Mouse (Mus musculus) forebrain, embryonic 14.5 days (tissue): ENCODE measurements around the gene Erf. TPM values are rescaled to one million over a fixed set of nuclear protein-coding genes. Genes with fewer than 3 reads are reported as not detected.

Experiments
- ATAC-seq: fragments of 200-750 bp; cut with Nextera tagmentation; 2 replicates; pipeline ENCODE4 v1.8.0; 2017; ENCODE audit warnings: mild to moderate bottlenecking, moderate library complexity
- DNase-seq: peaks from one replicate; pipeline ENCODE4 v3.0.0-alpha.2; 2015; ENCODE audit warnings: low spot score
- H3K27ac ChIP-seq: fragments of 300-500 bp; sonication (generic); 2 replicates; pipeline ENCODE4 v1.5.1; 2014; ENCODE audit warnings: low read depth, mild to moderate bottlenecking, control low read depth, low read length, moderate library complexity
- H3K27me3 ChIP-seq: fragments of 300-500 bp; sonication (generic); replicated peaks from 2 replicates; pipeline ENCODE4 v1.6.1; 2014; ENCODE audit warnings: low read length, control low read depth, mixed read lengths; ENCODE audit not compliant: control insufficient read depth, insufficient read depth
- H3K36me3 ChIP-seq: fragments of 300-500 bp; sonication (generic); 2 replicates; pipeline ENCODE4 v1.6.1; 2014; ENCODE audit warnings: low read length, control low read depth; ENCODE audit not compliant: control insufficient read depth, insufficient read depth
- H3K4me1 ChIP-seq: fragments of 300-500 bp; sonication (generic); 2 replicates; pipeline ENCODE4 v1.6.1; 2014; ENCODE audit warnings: antibody characterized with exemption, low read length, control low read depth; ENCODE audit not compliant: control insufficient read depth, insufficient read depth
- H3K4me2 ChIP-seq: fragments of 300-500 bp; sonication (generic); 2 replicates; pipeline ENCODE4 v1.6.1; 2014; ENCODE audit warnings: mild to moderate bottlenecking, control low read depth, low read length
- H3K4me3 ChIP-seq: fragments of 300-500 bp; sonication (generic); 2 replicates; pipeline ENCODE4 v1.5.1; 2014; ENCODE audit warnings: low read depth, low read length, control low read depth
- H3K9ac ChIP-seq: fragments of 300-500 bp; sonication (generic); 2 replicates; pipeline ENCODE4 v1.6.1; 2014; ENCODE audit warnings: mild to moderate bottlenecking, low read length, control low read depth, moderate library complexity
- H3K9me3 ChIP-seq: fragments of 300-500 bp; sonication (generic); replicated peaks from 2 replicates; pipeline ENCODE4 v1.6.1; 2016; ENCODE audit warnings: low read length, control low read depth, mixed read lengths; ENCODE audit not compliant: control insufficient read depth
- WGBS: fragments of 180-500 bp; shearing (Covaris S2); extraction: QIAGEN DNeasy Blood & Tissue Kit; methylation state at CpG from one replicate; pipeline ENCODE4 v1.1.7; 2014; 5-methylcytosine and 5-hydroxymethylcytosine counted together
- polyA plus RNA-seq: library from polyadenylated mRNA; unstranded; fragments of >200 nt; fragmentation: Nextera tagmentation; extraction: Ambion mirVana; gene quantifications from 2 replicates; pipeline ENCODE4 v1.2.1, GENCODE M21; 2014

Gene Erf
- polyA plus RNA-seq, 1 experiment from 2014 or later = 8.2 TPM

DNA sequence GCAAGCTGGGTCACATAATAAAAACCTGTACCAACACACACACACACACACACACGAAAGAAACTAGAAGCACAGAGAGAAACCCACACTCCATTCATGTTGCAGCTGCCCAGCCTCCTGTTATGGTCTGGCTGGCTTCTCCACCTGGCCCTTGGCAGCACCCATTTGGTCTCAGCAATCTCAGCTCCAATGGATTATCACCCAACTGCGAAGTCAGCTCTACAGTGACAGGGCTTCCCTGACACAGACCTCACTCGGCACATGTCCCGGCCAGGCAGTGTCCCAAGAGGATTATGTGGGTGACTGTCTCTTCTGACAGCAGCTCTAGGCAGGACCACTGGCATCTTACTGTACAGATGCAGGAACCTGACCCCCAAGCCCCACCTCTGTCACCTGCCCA is 40.1 kb downstream of the Erf start:
- peaks cover 44% of the 10 kb centered on the region for H3K36me3 ChIP-seq
- H3K4me1 ChIP-seq = no peaks in the 10 kb centered on the region
- H3K27ac ChIP-seq = no peak overlapping the region
- DNase-seq (no peak), ATAC-seq (no peak)
- 92% methylated on average over 4 of the region's 4 CpGs for WGBS
- H3K4me3 ChIP-seq = no peak overlapping the region
- no peak overlapping the region for H3K9ac ChIP-seq
- H3K27me3 ChIP-seq = no peaks in the 10 kb centered on the region
- no peak overlapping the region for H3K4me2 ChIP-seq
- no peaks in the 10 kb centered on the region for H3K9me3 ChIP-seq

DNA sequence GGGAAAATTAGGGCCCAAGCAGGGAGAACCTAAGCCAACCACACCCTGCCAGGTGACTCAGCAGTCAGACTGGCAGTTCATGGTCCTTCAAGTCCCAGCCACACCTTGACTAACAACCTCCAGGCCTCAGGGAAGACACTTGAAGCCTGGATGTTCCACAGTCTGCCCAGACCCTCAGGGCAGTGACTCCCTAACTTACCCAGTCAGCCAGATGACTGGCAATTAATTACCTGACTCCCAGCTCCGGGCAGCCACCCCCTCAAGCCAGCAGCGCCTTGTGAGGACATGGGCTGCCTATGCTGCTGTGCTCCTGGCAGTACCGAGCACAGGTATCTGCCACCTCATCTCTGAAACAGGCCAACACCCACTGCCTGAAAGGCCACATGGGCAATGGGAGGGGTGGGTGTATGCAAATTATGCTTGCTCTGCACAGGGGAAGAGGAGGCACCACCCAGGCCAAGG is 41.4 kb downstream of the Erf start:
- ATAC-seq = no peak
- Histone ChIP-seq H3K4me2 (no peak overlapping the region), H3K4me3 (no peak overlapping the region), H3K4me1 (no peaks in the 10 kb centered on the region), H3K36me3 (peaks cover 39% of the 10 kb centered on the region), H3K27me3 (no peaks in the 10 kb centered on the region), H3K9ac (no peak overlapping the region), H3K27ac (no peak overlapping the region), H3K9me3 (no peaks in the 10 kb centered on the region)
- DNase-seq = no peak
- 84% methylated on average over 3 of the region's 3 CpGs for WGBS

DNA sequence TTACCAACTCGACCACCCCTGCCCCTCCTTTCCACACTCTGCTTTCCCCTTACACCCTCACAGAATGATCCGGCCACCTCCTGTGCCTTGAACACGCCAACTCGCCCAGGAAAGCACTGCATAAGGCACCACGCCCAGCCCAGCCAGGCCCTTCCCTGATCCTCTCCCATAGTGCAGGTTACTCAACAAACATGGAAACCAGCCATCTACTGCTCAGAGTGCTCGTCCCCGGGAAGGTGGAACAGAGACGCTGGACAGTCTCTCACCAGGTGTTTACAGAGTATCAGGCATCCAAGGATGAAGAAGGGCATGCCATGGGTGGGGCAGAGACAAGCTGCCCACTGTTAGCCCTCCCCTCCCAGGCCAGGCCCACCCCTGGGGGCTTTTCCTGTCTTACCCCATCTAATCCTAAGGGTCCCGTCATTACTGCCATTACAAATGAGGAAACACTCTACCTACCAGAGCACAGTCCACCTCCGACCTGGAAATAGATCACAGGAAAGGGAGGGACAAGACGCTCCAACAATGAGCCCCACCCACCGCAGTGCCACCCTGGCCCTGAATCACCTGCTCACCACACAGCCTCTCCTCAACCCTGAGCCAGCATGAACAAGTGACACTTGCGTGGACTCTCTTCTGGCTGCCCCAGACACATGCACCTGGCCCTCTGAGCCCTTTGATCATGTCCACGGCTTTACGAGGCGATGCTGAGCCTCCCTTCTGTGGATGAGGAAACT is 44.3 kb downstream of the Erf start:
- Histone ChIP-seq H3K27ac (no peak overlapping the region), H3K4me2 (no peak overlapping the region), H3K36me3 (peaks cover 58% of the 10 kb centered on the region), H3K4me3 (no peak overlapping the region), H3K9ac (no peak overlapping the region), H3K4me1 (no peaks in the 10 kb centered on the region), H3K9me3 (no peaks in the 10 kb centered on the region), H3K27me3 (no peaks in the 10 kb centered on the region)
- ATAC-seq = no peak
- no peak for DNase-seq
- 87% methylated on average over 16 of the region's 16 CpGs for WGBS

DNA sequence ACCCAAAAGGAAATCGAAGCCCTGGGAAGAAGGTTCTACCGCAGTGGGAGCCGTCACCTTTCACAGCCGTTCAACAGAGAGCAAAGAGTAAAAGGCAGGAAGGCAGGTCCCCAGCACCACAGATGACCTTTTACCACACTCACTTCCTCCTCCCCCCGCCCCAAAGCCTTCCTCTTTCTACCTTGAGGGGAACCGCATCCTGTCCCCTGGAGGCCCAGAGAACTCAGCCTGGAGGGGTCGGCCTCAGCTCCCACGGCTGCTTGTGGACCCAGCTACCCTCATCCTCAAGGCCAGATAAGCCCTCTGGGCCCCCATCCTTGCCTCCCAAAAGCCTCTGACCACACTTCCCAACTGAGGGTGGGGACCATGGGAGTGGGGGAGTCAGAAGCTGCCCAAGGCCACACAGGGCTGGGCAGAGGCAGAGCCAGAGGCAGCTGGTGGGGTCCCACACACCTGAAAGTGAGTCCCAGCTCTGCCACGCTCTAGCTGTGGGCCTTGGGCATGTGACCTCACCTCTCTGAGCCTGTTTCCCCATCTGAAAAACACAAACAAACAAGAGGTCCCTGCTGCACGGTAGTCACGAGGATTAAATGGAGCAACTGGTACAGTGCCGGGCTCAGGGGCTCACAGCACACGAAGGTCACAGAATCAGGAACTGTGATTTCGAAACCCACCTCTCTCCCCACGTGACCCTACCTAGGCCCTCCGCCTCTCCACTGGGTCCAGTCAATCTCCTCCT is 45.0 kb downstream of the Erf start:
- H3K9me3 ChIP-seq = no peaks in the 10 kb centered on the region
- 92% methylated on average over 16 of the region's 16 CpGs for WGBS
- H3K4me1 ChIP-seq = no peaks in the 10 kb centered on the region
- no peaks in the 10 kb centered on the region for H3K27me3 ChIP-seq
- H3K27ac ChIP-seq = no peak overlapping the region
- no peak overlapping the region for H3K4me2 ChIP-seq
- no peak overlapping the region for H3K9ac ChIP-seq
- no peak for ATAC-seq
- no peak for DNase-seq
- H3K36me3 ChIP-seq = peaks cover 51% of the 10 kb centered on the region
- H3K4me3 ChIP-seq = no peak overlapping the region

DNA sequence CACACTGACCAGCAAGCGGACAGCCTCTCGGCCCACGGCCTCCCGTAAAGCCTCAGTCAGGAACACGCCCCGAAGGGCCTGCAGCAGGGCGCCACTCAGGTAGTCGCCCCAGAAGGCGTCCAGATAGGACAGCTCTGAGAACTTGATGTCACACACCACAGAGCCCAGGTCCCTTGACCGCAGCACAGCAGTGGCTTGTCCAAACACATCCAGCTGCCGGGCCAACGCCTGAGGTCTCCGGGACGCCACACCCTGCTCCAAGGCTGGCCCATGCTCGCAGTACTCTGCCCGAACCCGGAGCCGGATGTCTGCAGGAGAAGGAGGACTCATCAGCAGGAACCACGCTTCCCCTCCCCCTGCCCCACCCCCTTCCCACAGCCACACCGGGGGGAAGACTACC is 46.9 kb downstream of the Erf start:
- ATAC-seq = no peak
- DNase-seq = no peak
- Histone ChIP-seq H3K4me1 (no peaks in the 10 kb centered on the region), H3K27ac (no peak overlapping the region), H3K9me3 (no peaks in the 10 kb centered on the region), H3K4me3 (no peak overlapping the region), H3K36me3 (peaks cover 32% of the 10 kb centered on the region), H3K4me2 (no peak overlapping the region), H3K27me3 (no peaks in the 10 kb centered on the region), H3K9ac (no peak overlapping the region)
- 93% methylated on average over 20 of the region's 20 CpGs for WGBS

DNA sequence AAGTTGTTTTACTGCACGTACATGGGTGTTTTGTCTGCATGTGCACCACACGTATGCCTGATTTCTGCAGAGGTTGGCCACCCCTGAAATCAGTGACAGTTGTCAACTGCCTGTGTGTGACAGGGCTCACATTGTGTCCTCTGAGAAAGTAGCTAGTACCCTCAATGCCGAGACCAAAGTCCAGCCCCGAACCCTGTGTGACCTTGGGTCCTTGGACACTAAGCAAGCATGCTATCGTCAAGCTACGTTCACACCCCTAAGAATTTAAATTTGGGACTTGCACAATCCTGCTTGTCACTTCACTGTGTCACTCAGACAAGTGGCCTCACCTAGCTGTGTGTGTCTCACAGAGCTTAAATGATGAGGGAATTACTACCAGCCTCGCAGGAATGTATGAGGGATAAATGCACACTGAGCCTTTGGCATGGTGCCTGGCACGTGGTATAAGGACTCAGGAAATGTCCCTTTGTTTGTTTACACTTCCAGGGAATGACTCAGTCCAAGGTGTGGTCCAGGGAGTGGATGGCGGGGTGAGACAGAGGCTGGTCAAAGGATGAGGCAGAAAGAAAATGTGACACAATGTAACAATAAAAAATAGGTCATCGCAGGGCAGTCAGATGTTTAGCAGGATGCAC is 53.1 kb downstream of the Erf start:
- Histone ChIP-seq H3K36me3 (peaks cover 7% of the 10 kb centered on the region), H3K4me2 (no peak overlapping the region), H3K4me3 (no peak overlapping the region), H3K9me3 (no peaks in the 10 kb centered on the region), H3K4me1 (no peaks in the 10 kb centered on the region), H3K9ac (no peak overlapping the region), H3K27me3 (no peaks in the 10 kb centered on the region), H3K27ac (no peak overlapping the region)
- 61% methylated on average over 10 of the region's 10 CpGs for WGBS
- peak; percentile 20 for DNase-seq
- ATAC-seq = no peak

DNA sequence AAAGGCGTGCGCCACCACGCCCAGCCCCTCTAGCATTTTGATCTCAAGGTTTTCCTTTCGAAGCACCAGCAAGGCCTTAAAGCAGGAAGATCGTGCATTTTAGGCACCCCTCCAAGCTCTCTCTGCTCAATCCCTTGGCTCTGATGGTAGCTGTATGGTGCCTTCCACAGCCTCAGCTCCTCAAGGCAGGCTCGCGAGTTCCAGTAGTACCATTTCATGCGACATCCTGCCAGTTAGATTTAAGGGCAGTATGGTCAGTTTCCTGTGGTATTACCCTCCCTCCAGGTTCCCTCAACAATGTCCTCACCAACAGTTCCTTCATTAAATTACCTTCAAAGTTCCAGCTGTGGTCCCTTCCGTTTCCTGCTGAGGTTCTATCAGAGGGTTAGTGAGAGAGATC is 54.5 kb downstream of the Erf start:
- no peaks in the 10 kb centered on the region for H3K36me3 ChIP-seq
- 89% methylated on average over 9 of the region's 9 CpGs for WGBS
- H3K9ac ChIP-seq = no peak overlapping the region
- DNase-seq = no peak
- no peaks in the 10 kb centered on the region for H3K27me3 ChIP-seq
- no peak for ATAC-seq
- no peak overlapping the region for H3K4me3 ChIP-seq
- H3K4me2 ChIP-seq = no peak overlapping the region
- no peak overlapping the region for H3K27ac ChIP-seq
- no peaks in the 10 kb centered on the region for H3K4me1 ChIP-seq
- no peaks in the 10 kb centered on the region for H3K9me3 ChIP-seq

DNA sequence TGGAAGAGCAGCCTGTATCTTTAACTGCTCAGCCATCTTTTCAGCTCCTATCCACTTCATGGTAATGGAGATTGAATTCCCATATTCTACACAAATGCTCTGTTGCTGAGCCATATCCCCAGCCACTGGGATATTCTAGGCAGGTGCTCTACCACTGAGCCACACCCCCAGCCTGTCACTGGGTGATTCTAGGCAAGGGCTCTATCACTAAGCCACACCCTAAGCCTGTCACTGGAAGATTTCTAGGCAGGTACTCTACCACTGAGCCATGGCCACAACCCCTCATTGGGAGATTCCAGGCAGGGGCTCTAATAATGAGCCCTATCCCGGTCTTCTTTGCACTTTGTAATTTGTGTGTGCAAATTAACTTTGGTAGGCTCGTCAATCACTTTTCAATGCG is 55.4 kb downstream of the Erf start:
- Histone ChIP-seq H3K4me1 (no peaks in the 10 kb centered on the region), H3K9me3 (no peaks in the 10 kb centered on the region), H3K27ac (no peak overlapping the region), H3K4me2 (no peak overlapping the region), H3K27me3 (no peaks in the 10 kb centered on the region), H3K36me3 (no peaks in the 10 kb centered on the region), H3K4me3 (no peak overlapping the region), H3K9ac (no peak overlapping the region)
- DNase-seq = no peak
- 76% methylated on average over 3 of the region's 3 CpGs for WGBS
- no peak for ATAC-seq
